Mouse (Mus musculus): ENCODE data around the gene Igsf10. TPM values are rescaled to one million over a fixed set of nuclear protein-coding genes. Genes with fewer than 3 reads are reported as not detected.

The Igsf10 gene
- polyA plus RNA-seq, 1 experiment from 2014 or later = 0.32 TPM

GRCm38 (mm10) chr3:59277502-59278253, 66.5 kb downstream of the Igsf10 start:
- Histone ChIP-seq H3K36me3 (replicated peaks; ENCODE audit: insufficient read depth, low read length) (no peaks in the 10 kb centered on the region), H3K4me1 (ENCODE audit: insufficient read depth) (no peaks in the 10 kb centered on the region), H3K9me3 (ENCODE audit: low read length) (no peaks in the 10 kb centered on the region), H3K4me3 (ENCODE audit: low read depth, low read length) (no peak overlapping the region), H3K27ac (ENCODE audit: low read depth) (no peak overlapping the region), H3K27me3 (ENCODE audit: insufficient read depth, low read length) (no peaks in the 10 kb centered on the region), H3K4me2 (ENCODE audit: low read depth, low read length) (no peak overlapping the region), H3K9ac (replicated peaks) (no peak overlapping the region)
- ATAC-seq (no peak), DNase-seq (no peak)
- TF ChIP-seq CTCF (IDR thresholded peaks at IDR 0.05; ENCODE audit: low read depth) (no peak), EP300 (IDR thresholded peaks at IDR 0.05; ENCODE audit: low read depth) (no peak)
- 74% methylated on average over 3 of the region's 3 CpGs for WGBS (ENCODE audit: insufficient replicate concordance)

GRCm38 (mm10) chr3:59270811-59271210, 73.4 kb downstream of the Igsf10 start:
- H3K4me1 ChIP-seq (ENCODE audit: insufficient read depth) = no peaks in the 10 kb centered on the region
- no peak overlapping the region for H3K4me3 ChIP-seq (ENCODE audit: low read depth, low read length)
- no peaks in the 10 kb centered on the region for H3K36me3 ChIP-seq (replicated peaks; ENCODE audit: insufficient read depth, low read length)
- H3K9me3 ChIP-seq (ENCODE audit: low read length) = no peaks in the 10 kb centered on the region
- H3K27ac ChIP-seq (ENCODE audit: low read depth) = no peak overlapping the region
- TF ChIP-seq CTCF (IDR thresholded peaks at IDR 0.05; ENCODE audit: low read depth) (no peak), EP300 (IDR thresholded peaks at IDR 0.05; ENCODE audit: low read depth) (no peak)
- DNase-seq = no peak
- ATAC-seq = no peak
- no peak overlapping the region for H3K4me2 ChIP-seq (ENCODE audit: low read depth, low read length)
- H3K27me3 ChIP-seq (ENCODE audit: insufficient read depth, low read length) = no peaks in the 10 kb centered on the region
- no peak overlapping the region for H3K9ac ChIP-seq (replicated peaks)
- WGBS (ENCODE audit: insufficient replicate concordance) = 86% methylated on average over 6 of the region's 6 CpGs

Other genes with a start within 250 kb of the Igsf10 start
- gene Gpr171, start 242.6 kb downstream of the Igsf10 start, polyA plus RNA-seq (2015; fragmentation: Nextera tagmentation; extraction: Ambion mirVana) = 2.0 and 2.1 TPM in 2 replicates
- gene P2ry14, start 190.8 kb downstream of the Igsf10 start, polyA plus RNA-seq (2015; fragmentation: Nextera tagmentation; extraction: Ambion mirVana) = 7.3 and 9.4 TPM in 2 replicates
- not detected in 2 replicates for gene Gpr87, start 149.3 kb downstream of the Igsf10 start, polyA plus RNA-seq (2015; fragmentation: Nextera tagmentation; extraction: Ambion mirVana)
- gene P2ry13, start 133.5 kb downstream of the Igsf10 start, polyA plus RNA-seq (2015; fragmentation: Nextera tagmentation; extraction: Ambion mirVana) = 4.4 and 4.6 TPM in 2 replicates
- 3.0 and 3.3 TPM in 2 replicates for gene P2ry12, start 81.5 kb downstream of the Igsf10 start, polyA plus RNA-seq (2015; fragmentation: Nextera tagmentation; extraction: Ambion mirVana)

All from liver, postnatal 0 days (tissue).